Mouse (Mus musculus): ENCODE measurements around the gene Amn. TPM values are rescaled to one million over a fixed set of nuclear protein-coding genes. Genes with fewer than 3 reads are reported as not detected.

Amn gene
- 0.61 and 1.2 TPM in 2 replicates for total RNA-seq (2017)

GRCm38 (mm10) chr12:111270629-111271277 is at the start of gene Amn:
TSS of gene Amn (plus strand) at chr12:111271095.
- no peak for ATAC-seq (ENCODE audit: extremely low read depth, insufficient number of reproducible peaks, low FRiP score, poor library complexity, severe bottlenecking)

DNA sequence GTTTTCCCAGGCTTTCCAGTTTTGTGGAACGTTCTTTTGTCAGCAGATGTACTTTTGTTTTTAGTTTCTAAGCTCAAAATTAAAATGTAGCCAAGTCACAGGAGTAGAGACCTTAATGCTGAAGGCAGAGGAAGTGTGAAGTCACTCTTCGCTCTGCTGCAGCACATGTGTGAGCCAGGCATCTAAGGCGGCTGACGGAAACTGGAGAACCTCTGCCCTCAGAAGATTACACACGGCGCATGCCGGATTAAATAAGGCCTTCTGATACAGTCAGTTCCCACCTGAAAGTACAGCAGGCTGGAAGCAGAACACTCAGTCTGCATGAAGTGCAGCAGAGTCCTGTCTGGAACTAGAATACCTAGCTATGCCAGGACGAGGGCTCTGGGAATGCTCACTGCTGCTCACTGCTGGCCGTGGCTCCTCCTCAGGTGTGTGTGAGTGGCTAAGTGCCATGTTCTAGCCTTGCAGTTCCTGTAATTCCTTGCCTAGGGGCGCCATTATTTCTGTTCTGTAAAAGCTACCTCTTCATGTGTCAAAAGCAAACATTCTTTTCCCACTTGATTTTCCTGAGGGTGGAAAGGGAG is 45.6 kb upstream of the Amn start:
- ATAC-seq (ENCODE audit: extremely low read depth, insufficient number of reproducible peaks, low FRiP score, poor library complexity, severe bottlenecking): no peak

- ATAC-seq (ENCODE audit: extremely low read depth, insufficient number of reproducible peaks, low FRiP score, poor library complexity, severe bottlenecking): no peak
Measured at GRCm38 (mm10) chr12:111227410-111227809, 43.5 kb upstream of the Amn start.

DNA sequence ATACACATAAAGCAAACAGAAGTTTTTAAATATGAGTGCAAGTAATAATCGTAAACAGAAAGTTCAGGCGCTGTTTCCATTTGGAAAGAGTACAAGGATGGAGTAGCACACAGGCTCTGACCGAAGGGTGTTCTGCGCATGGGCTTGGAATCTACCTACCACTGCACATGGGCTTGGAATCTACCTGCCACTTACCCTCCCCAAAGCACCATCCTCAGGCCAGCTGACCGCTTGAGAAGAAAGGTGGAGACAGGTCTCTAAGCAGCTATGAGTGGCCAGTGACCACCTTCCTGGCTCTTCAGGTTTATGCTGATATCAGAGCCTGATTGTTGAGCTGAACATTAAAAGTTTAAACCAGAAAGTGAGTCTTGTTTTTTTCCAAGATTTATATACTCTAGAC is 42.4 kb upstream of the Amn start:
- ATAC-seq (ENCODE audit: extremely low read depth, insufficient number of reproducible peaks, low FRiP score, poor library complexity, severe bottlenecking): no peak

- no peak for ATAC-seq (ENCODE audit: extremely low read depth, insufficient number of reproducible peaks, low FRiP score, poor library complexity, severe bottlenecking)
Measured at GRCm38 (mm10) chr12:111230793-111231192, 40.1 kb upstream of the Amn start.

DNA sequence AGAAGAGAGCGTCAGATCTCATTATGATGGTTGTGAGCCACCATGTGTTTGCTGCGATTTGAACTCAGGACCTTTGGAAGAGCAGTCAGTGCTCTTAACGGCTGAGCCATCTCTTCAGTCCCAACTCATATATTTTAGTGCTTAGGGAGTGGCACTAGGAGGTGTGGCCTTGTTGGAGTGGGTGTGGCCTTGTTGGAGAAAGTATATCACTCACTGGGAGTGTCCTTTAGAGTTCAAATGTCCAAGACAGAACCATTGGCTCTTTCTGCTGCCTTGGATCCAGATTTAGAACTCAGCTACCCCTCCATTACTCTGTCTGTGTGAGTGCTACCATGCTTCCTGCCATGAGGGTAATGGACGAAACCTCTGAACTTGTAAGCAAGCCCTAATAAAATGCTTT is 37.1 kb upstream of the Amn start:
- ATAC-seq (ENCODE audit: extremely low read depth, insufficient number of reproducible peaks, low FRiP score, poor library complexity, severe bottlenecking): no peak

GRCm38 (mm10) chr12:111234383-111234782 is 36.5 kb upstream of the Amn start:
- no peak for ATAC-seq (ENCODE audit: extremely low read depth, insufficient number of reproducible peaks, low FRiP score, poor library complexity, severe bottlenecking)

GRCm38 (mm10) chr12:111235631-111236030 is 35.3 kb upstream of the Amn start:
- ATAC-seq (ENCODE audit: extremely low read depth, insufficient number of reproducible peaks, low FRiP score, poor library complexity, severe bottlenecking): no peak

DNA sequence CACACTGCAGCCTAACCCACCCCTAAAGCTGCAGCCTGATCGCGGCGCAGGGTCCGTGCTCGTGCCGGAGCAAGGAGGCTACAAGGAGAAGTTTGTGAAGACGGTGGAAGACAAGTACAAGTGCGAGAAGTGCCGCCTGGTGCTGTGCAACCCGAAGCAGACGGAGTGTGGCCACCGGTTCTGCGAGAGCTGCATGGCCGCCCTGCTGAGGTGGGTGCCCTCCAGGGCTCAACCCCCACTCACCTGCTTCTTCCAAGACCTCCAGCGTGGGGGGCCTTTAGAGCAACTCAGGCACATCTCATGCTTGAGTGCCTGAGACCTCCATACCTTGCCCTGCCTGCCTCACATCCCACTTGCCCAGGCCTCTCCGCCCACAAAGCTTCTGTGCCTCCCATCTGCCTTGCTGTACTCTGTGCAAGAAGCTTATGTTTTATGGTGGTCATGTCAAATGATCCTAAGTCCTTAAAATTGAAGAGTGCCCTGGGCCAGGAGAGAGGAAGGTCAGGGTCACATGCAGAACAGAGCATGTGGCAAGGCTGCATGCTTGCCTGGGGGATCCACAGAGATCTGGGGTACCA is 33.2 kb upstream of the Amn start:
- ATAC-seq (ENCODE audit: extremely low read depth, insufficient number of reproducible peaks, low FRiP score, poor library complexity, severe bottlenecking): no peak

DNA sequence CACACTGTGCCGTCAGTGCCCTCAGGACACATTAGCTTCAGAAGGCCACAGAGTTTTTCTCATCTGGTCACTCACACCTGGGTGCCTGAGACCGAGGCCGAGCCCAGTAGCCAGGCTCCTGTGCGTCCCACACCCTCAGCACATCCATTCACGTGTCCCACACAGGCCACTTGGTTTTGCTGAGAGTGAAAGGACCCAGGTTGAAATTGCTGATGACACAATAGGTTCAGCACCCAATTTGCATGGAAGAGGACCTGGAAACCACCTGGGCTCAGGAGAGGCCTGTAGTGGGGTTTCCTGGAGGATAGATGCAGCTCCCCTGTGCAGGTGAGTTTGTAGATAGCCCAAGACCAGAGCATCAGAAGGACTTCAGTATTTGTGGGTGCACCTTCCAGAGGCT is 32.5 kb upstream of the Amn start:
- no peak for ATAC-seq (ENCODE audit: extremely low read depth, insufficient number of reproducible peaks, low FRiP score, poor library complexity, severe bottlenecking)

GRCm38 (mm10) chr12:111238778-111239177 is 32.1 kb upstream of the Amn start:
- ATAC-seq (ENCODE audit: extremely low read depth, insufficient number of reproducible peaks, low FRiP score, poor library complexity, severe bottlenecking): no peak

- ATAC-seq (ENCODE audit: extremely low read depth, insufficient number of reproducible peaks, low FRiP score, poor library complexity, severe bottlenecking): no peak
Measured at GRCm38 (mm10) chr12:111239930-111240329, 31.0 kb upstream of the Amn start.

DNA sequence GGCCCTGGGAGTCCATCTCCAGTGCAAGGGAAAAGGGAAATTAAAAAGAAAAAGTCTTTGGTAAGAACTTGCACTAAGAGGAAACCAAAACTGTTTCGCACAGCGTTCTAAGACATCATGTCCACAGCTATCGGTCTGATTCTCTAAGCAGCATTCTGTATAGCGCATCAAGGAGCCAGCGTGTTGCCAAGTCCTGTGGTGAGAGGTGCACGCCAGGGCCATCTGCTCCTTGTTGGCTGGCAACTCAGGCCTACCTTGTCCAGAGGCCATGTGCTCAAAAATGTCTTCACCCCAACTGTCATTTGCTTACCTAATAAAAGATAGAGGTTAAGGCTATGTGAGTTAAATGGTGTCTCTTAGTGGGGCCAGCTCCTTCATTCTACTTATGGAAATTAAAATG is 29.0 kb upstream of the Amn start:
- no peak for ATAC-seq (ENCODE audit: extremely low read depth, insufficient number of reproducible peaks, low FRiP score, poor library complexity, severe bottlenecking)

DNA sequence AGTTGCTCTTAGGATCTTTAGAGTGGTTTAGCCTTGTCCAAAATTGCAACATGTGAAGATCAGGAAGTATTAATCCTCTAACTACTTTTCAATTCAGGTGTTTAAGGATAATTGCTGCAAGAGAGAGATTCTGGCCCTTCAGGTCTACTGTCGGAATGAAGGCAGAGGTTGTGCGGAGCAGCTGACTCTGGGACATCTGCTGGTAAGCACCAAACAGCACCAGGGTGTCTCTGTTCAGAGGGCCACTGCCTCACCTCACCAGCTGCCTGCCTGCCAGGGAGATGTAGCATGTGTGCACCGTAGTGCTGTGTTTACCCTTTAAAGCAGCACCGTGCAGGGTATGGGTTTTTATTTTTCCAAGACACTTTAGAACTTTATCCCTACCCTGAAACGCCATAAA is 28.5 kb upstream of the Amn start:
- ATAC-seq (ENCODE audit: extremely low read depth, insufficient number of reproducible peaks, low FRiP score, poor library complexity, severe bottlenecking): no peak

DNA sequence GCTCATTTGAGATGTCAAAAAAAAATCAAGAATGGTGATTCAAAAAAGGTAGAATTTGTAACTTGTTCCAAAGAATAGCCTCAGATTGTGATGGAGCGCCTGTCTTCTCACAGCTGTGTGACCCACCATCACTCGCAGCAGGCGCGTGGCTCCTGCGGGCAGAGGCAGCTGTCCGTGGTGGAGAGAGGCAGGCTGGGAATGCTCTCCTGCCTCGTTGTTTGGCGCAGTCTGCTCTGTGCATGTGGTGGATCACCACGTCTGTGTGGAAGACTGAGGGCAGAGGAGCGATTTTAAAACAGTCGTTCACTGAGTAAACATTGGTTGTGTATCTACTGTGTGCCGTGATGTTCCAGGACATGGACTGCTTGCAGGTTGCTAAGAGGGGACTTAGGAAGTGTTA is 27.2 kb upstream of the Amn start:
- ATAC-seq (ENCODE audit: extremely low read depth, insufficient number of reproducible peaks, low FRiP score, poor library complexity, severe bottlenecking): no peak

DNA sequence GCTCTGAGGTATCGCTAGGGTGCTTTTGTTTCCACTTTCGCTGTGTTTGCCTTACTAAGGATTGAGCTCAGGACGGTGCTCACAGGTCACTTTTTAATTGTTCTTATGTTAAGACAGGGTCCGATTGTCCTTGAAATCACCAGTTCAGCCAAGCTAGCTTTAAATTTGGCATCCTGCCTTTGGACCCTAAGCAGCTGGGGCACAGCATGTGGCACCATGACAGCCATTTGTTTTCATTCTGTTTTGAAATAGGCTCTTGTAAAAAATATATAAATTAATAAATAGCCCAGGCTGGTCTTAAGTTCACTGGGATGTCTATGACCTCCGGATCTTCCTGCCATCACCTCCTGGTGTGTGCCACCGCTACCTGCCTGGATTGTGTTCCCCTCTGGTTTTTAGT is 25.8 kb upstream of the Amn start:
- no peak for ATAC-seq (ENCODE audit: extremely low read depth, insufficient number of reproducible peaks, low FRiP score, poor library complexity, severe bottlenecking)

GRCm38 (mm10) chr12:111246808-111247464 is 24.0 kb upstream of the Amn start:
- no peak for ATAC-seq (ENCODE audit: extremely low read depth, insufficient number of reproducible peaks, low FRiP score, poor library complexity, severe bottlenecking)

- no peak for ATAC-seq (ENCODE audit: extremely low read depth, insufficient number of reproducible peaks, low FRiP score, poor library complexity, severe bottlenecking)
Measured at GRCm38 (mm10) chr12:111249095-111249494, 21.8 kb upstream of the Amn start.

DNA sequence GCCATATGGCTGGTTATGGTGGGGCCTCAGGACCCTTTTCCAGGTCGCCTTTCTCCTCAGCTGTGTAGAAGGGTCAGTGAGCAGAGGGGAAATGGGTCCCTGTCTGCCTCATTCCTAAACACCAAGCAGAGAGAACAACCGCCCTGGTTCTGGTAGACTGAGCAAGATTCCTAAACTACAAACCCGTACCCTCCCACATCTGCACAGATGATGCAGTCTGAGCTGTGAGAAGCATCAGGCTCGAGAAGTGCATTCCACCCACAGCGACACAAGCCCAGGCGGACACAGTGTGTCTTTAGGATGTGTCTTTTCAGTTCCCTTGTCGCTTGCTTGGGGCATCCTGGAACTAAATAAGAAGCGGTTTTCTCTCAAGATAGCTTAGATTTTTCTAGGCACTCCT is 20.8 kb upstream of the Amn start:
- ATAC-seq (ENCODE audit: extremely low read depth, insufficient number of reproducible peaks, low FRiP score, poor library complexity, severe bottlenecking): no peak

DNA sequence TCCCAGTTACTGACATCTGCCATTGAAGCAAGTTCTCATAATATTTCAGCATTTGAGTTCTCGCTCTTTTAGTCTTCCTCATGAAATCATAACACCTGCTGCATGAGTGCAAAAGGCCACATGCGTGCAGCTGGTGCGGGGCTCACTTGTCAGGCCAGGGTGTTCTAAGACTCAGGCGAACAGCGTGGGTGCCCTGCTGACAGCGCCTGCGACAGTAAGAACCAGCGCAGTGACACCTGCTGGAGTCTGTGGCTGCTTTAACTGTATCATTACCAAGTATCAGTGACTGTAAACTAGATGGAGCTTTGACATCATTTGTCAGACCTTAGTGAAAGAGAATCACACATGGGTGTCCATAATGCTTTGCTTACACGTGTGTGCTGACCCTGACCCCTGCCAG is 19.7 kb upstream of the Amn start:
- no peak for ATAC-seq (ENCODE audit: extremely low read depth, insufficient number of reproducible peaks, low FRiP score, poor library complexity, severe bottlenecking)

Data from neutrophil, adult 5-6 weeks (primary cell).